In the genomic region with DNA sequence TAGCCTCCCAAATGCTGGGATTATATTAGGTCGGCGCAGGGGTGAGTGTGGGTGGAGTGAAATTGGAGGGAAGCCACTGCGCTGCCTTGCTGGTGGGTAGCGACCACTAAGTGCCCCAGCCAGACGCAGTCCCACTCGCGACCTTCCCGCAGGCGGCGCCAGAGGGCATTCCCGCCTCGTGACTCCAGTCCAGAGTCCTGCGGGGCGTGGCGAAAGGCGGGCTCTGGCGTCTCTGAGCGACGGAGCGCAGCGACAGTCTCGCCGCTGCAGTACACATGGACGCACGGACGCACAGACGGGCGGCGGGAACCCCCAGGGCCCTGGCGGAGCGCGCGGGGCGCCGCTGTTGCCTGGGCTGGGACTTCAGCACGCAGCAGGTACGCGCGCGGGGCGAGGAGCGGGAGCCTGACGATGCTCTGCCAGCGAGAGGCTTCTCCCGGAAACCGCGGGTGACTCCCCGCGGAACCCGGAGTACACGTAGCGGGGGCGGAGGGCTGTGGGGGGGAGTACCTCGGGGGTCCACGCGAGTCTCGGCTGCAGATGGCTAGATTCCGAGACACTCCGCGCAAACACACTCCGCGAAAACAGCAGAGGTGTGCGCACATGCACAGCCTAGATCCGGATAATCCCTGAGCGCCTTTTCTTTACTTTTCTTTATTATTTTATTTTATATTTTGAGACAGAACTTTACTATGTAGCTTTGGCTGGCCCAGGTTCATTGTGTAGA, we compare ENCODE assay signal across 7 mouse cellular contexts. TPM values are rescaled to one million over a fixed set of nuclear protein-coding genes. Genes with fewer than 3 reads are reported as not detected.
DNase-seq lines count a peak whose midpoint lies in the region; ATAC-seq lines count a peak whose summit lies in the region.

A gene (plus strand): TSS at position 51 of the 727 bp plus-strand sequence.

- H3K9me3 ChIP-seq in intestine, embryonic 15.5 days: no peaks in the 10 kb centered on the region
- H3K9me3 ChIP-seq in midbrain, embryonic 10.5 days (replicated peaks): no peaks in the 10 kb centered on the region

- H3K36me3 ChIP-seq in intestine, embryonic 15.5 days: no peaks in the 10 kb centered on the region
- H3K36me3 ChIP-seq in midbrain, embryonic 10.5 days: 0 out of 2 replicates have a peak, but pooled peaks cover 3% of the 10 kb centered on the region

- H3K4me1 ChIP-seq in intestine, embryonic 15.5 days (replicated peaks): 0 out of 2 replicates have a peak, but pooled peaks cover 6% of the 10 kb centered on the region
- peaks cover 12% of the 10 kb centered on the region for H3K4me1 ChIP-seq in midbrain, embryonic 10.5 days

- peak within 1 kb of the TSS; percentile 78 for H3K4me3 ChIP-seq in intestine, embryonic 15.5 days (replicated peaks)
- peak within 1 kb of the TSS; percentile 78 for H3K4me3 ChIP-seq in midbrain, embryonic 10.5 days

- ATAC-seq in intestine, embryonic 15.5 days: peak; percentile 94

- peak within 1 kb of the TSS; percentile 91 for H3K4me2 ChIP-seq in intestine, embryonic 15.5 days (replicated peaks)

- H3K9ac ChIP-seq in intestine, embryonic 15.5 days: peak within 1 kb of the TSS; percentile 82

- DNase-seq in adrenal gland, adult 18-20 months (ENCODE audit: low spot score in 2 of 2): peak; percentile 90 to 94
- DNase-seq in embryo, embryonic 11 days: peak; percentile 94
- peak; percentile 84 to 88 for DNase-seq in gastrocnemius, postnatal 36 days
- peak; percentile 87 to 88 for DNase-seq in left cerebral cortex, postnatal 25 days (ENCODE audit: low spot score in 2 of 2)
- DNase-seq in midbrain, embryonic 10.5 days (ENCODE audit: low spot score): peak; percentile 90
- DNase-seq in right cerebral cortex, postnatal 4 days: peak; percentile 84

- intact Hi-C loops in gastrocnemius, postnatal 36 days (cut with DNase I): loop anchor here (2.0 kb wide), 2 partner anchors 43 to 73 kb away; no protein-coding TSS in a partner anchor
- intact Hi-C loops in left cerebral cortex, postnatal 25 days (cut with DNase I): loop anchor here (2.0 to 10.0 kb wide), 4 partner anchors 35 to 203 kb away; a partner anchor contains a TSS

- H3K27me3 ChIP-seq in intestine, embryonic 15.5 days (replicated peaks): no peaks in the 10 kb centered on the region
- H3K27me3 ChIP-seq in midbrain, embryonic 10.5 days (ENCODE audit: low read depth, poor library complexity, severe bottlenecking): peaks cover 7% of the 10 kb centered on the region; the same call in 1 of the 2 replicates

- H3K27ac ChIP-seq in intestine, embryonic 15.5 days: no peak within 1 kb of the TSS
- peak within 1 kb of the TSS; percentile 89 for H3K27ac ChIP-seq in midbrain, embryonic 10.5 days (replicated peaks)

- 2% methylated on average over 65 of the region's 65 CpGs for WGBS in intestine, embryonic 15.5 days
- 4% methylated on average over 65 of the region's 65 CpGs for WGBS in midbrain, embryonic 10.5 days

RNA-seq across cellular contexts. Expression of the gene that starts here (rescaled TPM):
- 1 to 10 TPM; 1.1 TPM for total RNA-seq in adrenal gland, adult 18-20 months (2021)
- total RNA-seq in gastrocnemius, postnatal 36 days (2021): under 1 TPM in 1 of 2 experiments, not detected in 1; 0.37 TPM
- 13.2 and 14.5 TPM in 2 replicates for polyA plus RNA-seq in intestine, embryonic 15.5 days (2015; fragmentation: Nextera tagmentation; extraction: Ambion mirVana)
- total RNA-seq in left cerebral cortex, postnatal 25 days (2021): 1 to 10 TPM; 3.3 to 3.8 TPM
- polyA plus RNA-seq in midbrain, embryonic 10.5 days (2016; fragmentation: Nextera tagmentation; extraction: Ambion mirVana): 6.9 and 7.7 TPM in 2 replicates

Comparison
In these comparisons a context has a peak if more than half of its experiments do, and no peak if none do; other contexts are left out.
1. Peak in DNase-seq in gastrocnemius, postnatal 36 days; RNA of the gene not detected or under 1 TPM.